Mouse (Mus musculus): ENCODE results near the gene Cd40.

Cd40 gene

DNA sequence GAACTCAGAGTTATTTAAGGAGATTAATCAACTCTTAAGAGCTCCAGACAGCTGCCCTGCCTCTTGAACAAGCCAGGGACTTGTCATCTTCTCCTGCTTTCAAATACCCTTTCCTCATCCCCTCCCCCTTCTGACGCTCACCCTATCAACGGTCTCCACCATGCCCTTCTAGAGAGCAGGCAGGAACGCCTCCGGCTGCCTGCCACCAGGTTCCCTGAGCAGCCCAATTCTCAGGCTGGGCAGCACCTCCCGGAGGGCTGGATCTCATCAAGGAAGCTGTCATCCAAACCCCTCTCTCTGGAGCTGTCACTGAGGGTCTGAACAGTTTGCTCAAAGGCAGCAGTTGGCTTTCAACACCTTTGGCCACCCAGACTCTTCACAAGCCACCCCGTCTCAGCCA is 45.3 kb downstream of the Cd40 start:
- no peak for DNase-seq (ENCODE audit: low read depth, low spot score)

DNA sequence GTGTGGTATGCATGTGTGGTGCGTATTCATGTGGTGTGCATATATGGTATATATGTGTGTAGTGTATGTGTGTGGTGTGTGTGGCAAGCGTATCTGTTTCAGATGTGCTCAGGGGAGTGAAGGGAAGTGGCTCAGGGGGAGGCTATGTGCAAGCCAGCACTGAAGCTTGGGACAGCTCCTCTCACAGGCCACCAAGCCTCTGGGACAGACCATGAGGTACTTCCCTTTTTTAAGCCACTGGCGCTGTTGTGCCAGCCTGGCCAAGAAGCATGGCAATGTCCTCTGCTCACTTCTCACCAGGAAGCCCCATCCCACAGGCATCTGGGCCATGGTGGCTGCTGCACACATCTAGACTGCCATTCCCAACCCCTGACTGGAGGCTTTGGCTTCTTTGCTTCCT is 47.5 kb downstream of the Cd40 start:
- DNase-seq (ENCODE audit: low read depth, low spot score), result no peak

DNA sequence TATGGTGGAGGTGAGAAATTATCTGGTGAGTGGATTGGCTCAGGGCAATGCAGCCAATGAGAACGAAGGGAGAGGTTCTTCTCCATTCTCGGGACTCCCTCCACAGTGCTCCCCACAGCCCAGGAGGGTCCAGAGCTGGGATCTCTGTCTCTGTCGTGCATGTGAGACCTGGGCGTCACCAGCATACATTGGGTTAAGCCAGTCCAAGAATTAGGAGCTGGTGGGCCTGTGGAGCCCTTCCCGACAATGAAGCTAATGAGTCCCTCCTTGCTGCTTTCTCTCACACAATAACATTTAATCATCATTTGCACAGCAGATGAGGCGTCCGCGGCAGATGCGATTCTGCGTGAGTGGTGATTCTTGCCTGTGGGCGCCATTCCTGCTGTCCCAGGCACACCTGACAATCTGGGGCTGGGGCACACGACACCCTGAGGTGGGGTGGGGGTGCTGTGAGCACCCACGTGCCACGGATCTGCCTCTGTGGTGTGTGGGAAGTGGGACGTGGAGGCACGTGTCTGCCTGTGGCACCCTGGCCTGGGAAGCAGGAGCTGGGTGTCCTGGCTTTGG is 50.2 kb downstream of the Cd40 start:
- peak; percentile 35 for DNase-seq (ENCODE audit: low read depth, low spot score)

DNA sequence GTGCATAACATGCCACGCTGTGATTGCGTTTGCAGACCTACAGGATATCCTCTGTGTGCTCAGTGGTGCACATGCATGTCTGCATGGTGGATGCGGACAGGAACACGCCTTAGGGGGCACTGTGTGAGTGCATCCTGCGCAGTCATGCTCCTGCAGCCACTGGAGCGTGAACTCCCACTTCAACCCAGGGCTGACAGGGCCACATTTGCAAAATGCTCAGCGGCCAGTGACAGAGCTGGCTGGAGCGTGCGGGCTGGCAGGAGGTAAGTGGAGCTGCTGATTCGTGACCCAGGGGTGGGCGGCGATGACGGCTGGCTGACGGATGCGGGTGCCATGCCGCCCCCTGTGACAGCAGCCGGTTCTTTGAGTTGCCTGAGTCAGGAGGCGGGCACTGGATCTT is 51.2 kb downstream of the Cd40 start:
- peak; percentile 27 for DNase-seq (ENCODE audit: low read depth, low spot score)

DNA sequence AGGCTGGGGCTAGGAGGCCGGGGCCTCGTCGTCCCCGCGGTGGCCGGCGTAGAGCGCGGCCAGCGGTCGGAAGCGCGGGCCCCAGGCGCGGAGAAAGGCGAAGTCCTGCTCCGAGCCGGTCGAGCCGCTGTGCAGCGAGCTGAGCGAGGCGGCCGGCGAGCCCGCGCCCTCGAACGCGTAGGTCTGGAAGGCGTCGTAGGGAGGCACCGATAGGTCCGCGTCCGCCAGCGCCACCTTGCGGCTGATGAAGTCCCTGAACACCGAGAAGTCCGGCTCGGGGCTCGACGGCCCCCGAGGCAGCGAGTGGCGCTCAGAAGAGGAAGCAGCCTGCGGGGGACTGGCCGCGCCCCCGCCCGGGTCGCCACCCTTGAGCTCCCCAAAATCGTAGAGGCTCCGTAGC is 56.7 kb downstream of the Cd40 start:
- peak; percentile 75 for DNase-seq (ENCODE audit: low read depth, low spot score)

DNA sequence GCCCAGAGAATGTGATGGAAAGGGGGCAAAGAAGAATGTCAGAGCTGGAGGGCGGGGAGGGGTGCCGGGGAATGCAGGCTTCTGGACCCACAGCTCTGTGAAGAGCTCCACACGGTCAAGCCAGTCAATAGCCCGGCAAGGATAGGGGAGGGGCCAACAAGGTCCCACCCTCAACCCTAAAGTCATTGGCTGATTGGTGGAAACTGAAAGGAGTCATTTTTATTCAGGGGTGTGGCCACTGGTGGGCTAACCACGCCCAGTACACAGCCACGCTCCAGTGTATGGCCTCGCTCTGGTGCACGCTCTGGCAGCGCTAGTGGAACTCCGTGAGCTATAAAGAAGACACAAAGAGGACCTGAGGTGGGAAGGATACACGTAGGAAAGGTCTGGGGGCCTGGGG is 58.3 kb downstream of the Cd40 start:
- DNase-seq (ENCODE audit: low read depth, low spot score), result no peak

DNA sequence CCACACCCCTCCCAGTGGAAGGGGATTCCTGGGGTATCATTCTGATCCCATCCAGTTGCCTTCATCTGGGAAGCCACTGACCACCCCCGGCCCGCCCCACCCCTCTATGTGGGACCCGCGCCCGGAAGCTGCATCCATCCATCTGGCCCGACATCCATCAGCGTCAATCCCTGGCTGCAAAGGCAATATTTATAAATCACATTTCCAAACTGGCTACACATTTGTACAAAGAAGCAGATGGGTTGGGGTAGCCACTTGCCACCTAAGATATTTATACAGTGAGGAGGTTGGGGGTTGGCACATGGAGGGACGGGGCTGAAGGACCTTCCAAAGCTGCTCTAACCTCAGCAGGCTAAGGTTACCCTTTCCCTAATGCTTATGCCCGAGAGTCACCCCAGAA is 65.3 kb downstream of the Cd40 start:
- no peak for DNase-seq (ENCODE audit: low read depth, low spot score)

DNA sequence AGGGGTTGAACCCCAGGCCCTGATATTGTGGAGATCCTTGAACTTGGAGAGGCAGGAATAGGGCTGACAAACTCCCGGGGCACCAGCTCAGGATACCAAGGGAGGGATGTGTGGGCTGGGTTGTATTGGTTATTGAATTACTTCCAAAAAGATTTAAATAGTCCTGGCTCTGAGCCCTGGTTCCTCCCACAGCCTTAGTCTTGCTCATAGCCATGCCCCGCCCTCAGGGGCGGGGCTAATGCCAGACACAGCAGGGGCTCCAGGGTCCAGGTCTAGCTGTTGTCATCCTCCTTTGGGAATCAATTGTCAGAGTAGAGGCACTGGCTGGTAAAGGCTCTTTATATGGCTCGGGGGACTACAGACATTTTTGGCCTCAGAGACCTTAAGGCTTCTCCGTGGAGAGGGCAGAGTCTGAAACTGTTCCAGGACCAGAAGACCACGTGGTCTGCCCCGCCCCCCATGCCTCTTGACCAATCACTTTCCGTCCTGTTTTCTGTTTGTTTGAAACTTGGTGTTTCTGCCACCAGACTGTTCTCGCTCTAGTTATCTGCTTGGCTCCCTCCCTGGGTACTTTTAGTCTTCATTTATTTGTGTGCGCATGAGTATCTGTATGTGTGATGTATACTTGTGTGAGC is 65.9 kb downstream of the Cd40 start:
- DNase-seq (ENCODE audit: low read depth, low spot score), result peak; percentile 74

Measured in brain, adult 2 months (tissue).